Mouse (Mus musculus) cerebellum, adult (tissue): ENCODE results near the gene Eif1b.
"Not testable (repeated sequence)": the region's sequence is repeated elsewhere in the genome, so short reads cannot be mapped to it uniquely, and the experiment has no call there.

ENCODE experiments used
- ATAC-seq: cut with Nextera tagmentation; 2 replicates; pipeline ENCODE4 v1.9.2; 2017; ENCODE audit warnings: mild to moderate bottlenecking, moderate library complexity, mixed read lengths; ENCODE audit not compliant: insufficient number of reproducible peaks, low FRiP score, low TSS enrichment

The Eif1b gene

DNA sequence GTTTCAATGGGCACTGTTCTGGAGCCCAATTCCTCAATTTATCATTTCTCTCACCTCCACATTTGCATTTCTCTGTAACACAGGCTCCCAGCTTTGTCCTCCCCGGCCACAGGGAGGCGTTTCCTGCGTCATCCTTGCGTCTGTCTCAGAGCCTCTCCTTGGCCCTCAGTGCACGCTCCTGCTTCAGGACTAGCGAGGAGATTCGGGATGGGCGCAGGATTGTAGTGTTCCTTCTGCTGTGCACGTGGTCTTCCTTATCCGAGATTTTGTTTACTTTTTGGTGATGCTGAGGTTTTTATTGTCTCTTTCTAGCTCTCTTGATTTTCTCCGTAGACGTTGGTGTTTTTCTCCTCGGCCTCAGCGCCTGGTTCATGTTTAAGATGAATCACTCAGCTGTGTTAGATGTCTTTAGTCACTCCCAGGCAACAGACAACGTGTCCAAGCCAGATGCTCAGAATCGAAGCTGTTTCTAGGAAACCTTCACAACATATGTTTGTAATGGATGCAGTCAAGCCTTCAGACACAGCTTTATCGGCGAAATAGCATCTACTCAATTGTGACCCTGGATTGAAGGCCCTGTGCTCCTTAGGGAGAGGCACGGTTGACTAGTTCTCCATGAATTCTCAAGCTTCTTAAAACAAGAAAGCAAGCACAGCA is 27.6 kb downstream of the Eif1b start:
- ATAC-seq: no peak

DNA sequence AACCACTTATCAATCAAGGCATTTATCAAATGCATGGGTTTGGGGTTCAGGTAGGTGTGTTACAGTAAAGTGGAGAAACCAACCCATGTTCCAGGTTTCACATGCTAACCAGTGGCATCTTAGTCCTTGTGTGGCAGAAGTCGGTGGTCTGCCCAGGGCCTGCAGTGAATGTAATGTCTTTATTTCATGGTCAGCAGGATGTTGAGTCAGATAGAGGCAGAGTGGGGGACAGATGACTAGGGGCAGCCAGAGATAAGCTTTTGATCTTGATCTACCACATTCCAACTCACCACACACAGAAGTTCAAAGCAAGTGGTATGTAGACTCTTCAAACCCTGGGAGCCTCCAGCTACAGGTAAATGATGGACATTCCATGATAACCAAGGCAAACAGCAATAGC is 29.1 kb downstream of the Eif1b start:
- no peak for ATAC-seq

DNA sequence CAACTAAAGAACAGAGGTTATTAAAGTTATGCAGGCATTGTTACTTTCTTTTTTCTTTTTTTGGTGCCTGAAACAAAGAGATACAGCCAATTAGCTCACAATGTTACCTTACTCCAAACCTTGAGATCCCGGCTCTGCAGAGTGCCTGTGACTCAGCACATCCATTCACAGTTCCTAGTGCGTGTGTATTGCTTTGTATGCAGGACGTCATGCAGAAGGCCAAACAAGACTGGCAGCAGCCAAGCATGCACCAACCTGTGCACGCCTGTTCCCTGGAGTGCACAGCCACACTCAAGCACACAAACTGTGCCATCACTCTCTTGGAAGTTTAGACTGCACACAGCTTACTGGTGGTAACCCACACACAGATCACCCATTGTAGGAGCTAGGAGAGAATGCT is 35.2 kb downstream of the Eif1b start:
- ATAC-seq: no peak

DNA sequence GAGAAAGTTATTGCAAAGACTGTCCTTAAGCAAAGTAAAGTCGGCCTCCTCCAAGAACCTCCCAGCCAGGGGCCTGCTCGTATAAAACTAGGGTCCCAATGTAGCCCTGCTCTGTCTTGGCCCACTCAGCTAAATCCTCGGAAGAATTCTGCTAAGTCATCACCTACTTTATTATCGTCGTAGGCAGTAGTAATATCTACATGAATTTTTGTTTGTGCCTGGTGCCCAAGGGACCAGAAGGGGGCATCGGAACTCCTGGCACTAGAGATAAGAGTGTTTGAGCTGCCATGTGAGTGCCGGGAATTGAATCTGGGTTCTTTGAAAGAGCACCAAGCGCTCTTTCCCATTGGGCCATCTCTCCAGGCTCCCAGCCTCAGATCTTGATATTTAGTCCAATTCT is 35.9 kb downstream of the Eif1b start:
- ATAC-seq: no peak

DNA sequence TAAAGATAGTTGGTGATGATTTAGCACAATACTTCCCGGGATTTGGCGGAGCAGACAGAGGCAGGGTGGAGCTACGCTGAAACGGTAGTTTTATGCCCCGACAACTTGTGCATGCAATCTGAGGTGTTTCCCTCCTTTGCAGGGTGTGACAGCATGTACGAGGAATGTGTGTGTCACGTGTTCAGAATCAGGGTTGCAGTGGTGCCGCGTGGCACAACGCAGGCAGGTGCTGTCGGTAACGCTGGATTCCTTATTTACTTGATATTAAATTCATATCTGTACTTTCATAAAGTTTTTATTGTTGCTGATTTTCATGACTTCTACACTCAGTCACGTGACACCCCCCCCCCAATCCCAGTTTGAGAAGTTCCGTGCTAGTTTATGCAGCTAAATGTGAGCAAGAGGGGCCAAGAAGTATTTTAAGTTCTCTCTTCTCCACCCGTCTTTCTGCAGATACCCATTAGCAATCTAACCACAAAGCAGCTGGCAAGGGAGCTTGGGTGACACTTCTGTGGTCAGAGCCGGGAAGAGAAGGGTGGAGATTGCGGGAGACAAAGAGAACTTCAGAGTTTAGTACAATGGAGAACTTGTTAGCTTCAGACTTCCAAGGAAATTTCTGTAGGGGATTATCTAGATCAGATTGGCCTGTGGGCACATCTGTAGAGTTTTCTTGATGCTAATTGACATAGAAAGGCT is 36.9 kb downstream of the Eif1b start:
- ATAC-seq: no peak

DNA sequence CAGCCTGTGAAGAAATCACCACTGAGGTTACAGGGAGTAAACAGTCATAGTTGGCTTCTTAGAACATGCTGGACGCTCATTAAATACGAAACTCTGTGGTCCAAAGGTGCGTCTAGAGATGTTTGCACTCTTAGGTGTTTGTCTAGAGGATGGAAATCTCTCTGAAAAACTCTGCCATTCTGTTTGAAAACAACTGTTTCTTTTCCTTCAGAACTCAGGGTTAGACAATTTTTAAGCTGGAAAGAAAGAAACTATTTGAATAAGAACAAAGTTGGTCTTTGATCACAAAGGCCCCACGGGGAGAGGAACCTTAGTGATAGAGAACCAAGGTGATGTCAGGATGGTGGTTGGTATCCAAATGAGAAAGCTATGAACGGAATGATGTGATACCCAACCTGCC is 38.4 kb downstream of the Eif1b start:
- ATAC-seq: no peak

DNA sequence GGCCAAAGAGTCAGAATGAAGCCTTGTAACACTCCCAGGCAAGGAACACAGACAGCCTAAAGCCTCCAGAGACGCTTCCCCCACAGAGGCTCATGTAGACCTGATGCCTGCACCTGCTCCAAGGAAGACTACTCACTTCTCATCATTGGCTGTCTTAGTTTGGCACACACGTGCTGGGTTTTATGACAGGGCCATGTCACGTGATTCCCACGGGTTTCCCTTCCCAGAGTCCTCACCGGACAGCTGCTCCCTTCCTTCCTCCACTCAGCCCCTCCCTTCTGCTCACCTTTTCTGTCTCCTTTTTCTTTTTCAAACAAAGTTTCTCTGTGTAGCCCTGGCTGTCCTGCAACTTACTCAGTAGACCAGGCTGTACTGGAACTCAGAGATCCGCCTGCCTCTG is 40.0 kb downstream of the Eif1b start:
- no peak for ATAC-seq

DNA sequence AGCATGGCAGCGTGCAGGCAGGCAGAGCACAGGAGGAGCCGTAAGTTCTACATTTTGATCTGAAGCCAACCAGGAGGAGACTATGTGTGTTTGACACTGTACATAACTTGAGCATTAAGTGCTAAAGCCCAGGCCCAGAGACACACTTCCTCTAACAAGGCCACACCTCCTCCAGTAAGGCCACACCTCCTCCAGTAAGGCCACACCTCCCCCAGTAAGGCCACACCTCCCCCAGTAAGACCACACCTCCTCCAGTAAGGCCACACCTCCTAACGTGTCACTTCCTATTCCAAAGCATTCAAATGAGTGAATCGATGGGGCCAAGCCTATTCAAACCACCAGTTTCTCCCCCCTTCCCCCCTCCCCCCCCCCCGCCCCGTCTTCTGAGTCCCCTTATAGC is 40.7 kb downstream of the Eif1b start:
- ATAC-seq: no peak

DNA sequence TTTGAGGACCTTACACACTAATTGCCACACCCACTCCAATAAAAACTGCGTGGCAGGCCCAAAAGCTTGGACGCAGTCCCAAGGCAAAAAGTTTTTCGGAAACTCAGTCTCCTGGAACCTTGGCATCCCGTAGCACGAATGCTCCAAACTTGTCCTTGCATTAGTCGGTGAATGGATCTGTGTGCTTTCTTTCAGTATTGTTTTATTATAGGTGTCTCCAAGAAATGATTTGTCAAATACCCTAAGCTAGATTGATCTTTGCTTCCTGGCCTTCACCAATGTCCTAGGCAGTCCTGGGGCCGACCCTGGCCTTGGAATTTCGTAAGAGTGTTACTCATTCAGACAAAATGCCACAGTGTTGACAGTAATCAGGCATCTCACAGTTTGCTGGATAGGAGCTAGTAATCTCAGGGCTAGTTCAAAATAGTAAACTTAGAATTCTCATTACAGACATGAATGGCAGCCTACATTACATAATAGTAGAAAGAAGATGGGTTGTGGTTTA is 41.5 kb downstream of the Eif1b start:
- ATAC-seq: not testable (repeated sequence)

DNA sequence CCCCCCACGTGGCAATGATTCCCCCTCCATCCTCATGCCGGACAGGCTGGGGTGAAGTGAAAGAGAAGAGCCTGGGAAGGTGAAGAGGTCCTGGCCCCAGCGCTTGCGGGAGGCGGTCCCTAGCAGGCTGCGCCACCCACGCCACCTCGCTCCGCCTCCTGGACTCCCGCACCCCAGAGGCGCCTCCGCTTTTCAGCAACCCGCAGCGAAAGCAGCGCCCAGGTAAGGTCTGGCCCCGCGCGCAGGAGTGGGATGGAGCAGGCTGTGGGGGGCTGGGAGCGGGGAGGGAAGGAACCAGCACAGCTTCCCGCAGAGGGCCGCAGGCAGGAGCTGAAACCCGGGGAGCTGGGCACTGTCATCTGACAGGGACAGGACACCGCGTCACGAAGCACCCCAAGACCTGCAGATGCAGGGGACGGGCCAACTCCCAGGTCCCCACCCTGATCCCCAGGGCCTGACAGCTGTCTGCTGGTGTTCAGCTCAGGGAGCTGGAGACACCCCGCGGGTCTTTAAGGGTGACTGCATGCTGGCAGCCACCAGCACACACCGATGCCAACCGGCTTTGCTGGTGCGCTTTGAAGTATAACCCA is 47.7 kb downstream of the Eif1b start, which contains the start of gene Entpd3:
Gene Entpd3 (plus strand): TSS at position 157 of the 590 bp plus-strand sequence.
- ATAC-seq: no peak

DNA sequence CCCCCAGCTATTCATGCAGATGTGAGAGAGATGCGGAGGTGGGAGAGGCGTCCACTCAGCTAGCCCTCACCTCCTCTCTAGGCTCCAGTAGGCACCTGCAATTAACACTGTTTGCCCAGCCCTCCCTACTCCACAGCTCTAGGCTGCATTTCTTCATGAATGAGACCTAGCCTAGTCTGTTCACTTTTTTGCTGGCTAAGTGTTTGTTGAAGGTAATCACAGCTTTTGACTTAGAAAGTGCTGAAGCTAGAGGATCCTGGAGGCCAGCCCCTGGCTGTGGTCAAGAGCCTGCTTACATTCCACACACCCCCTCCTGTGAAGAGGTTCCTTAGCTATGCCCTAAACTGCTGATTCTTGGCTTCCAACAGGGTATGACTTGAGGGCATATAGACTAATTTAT is 49.4 kb downstream of the Eif1b start:
- ATAC-seq: no peak

DNA sequence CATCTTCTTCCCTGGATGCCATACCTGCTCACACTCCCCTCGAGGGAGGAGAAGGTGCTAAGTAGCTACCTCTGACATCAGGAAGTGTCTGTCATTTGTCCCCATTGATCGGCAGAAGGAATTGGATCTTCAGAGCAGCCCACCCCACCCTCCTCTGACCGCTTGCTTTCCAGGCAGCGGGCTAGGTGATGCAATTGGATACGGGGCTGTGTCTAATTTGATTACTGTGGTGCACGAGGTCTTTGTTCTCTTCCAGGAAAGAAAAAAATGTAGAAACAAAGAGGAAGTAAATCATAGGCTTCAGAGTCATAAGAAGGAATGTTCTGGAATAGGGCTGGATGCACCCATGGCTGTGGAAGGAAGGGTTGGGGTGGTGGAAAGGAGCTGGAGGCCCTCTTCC is 50.2 kb downstream of the Eif1b start:
- no peak for ATAC-seq
